Mouse (Mus musculus) granulocyte monocyte progenitor cell, adult 5-6 weeks (primary cell): ENCODE data around the gene Adamts16. TPM values are rescaled to one million over a fixed set of nuclear protein-coding genes. Genes with fewer than 3 reads are reported as not detected.

Experiments
- ATAC-seq: replicated peaks from 2 replicates; pipeline ENCODE4 v1.8.0; 2016; ENCODE audit warnings: mild to moderate bottlenecking, moderate TSS enrichment, inconsistent platforms; ENCODE audit not compliant: poor library complexity, severe bottlenecking
- total RNA-seq, 2 experiments: library from RNA; stranded (forward) in 1 of 2; stranded (reverse) in 1 of 2; fragments of 200-712, 200-1000 nt in 1 of 2; fragments of >200 nt in 1 of 2; fragmentation: Nextera tagmentation in 1 of 2; gene quantifications; 2 replicates each; pipeline ENCODE4 v1.2.3; 2014 to 2017

The Adamts16 gene
- total RNA-seq, 2 experiments from 2014 or later: not detected

DNA sequence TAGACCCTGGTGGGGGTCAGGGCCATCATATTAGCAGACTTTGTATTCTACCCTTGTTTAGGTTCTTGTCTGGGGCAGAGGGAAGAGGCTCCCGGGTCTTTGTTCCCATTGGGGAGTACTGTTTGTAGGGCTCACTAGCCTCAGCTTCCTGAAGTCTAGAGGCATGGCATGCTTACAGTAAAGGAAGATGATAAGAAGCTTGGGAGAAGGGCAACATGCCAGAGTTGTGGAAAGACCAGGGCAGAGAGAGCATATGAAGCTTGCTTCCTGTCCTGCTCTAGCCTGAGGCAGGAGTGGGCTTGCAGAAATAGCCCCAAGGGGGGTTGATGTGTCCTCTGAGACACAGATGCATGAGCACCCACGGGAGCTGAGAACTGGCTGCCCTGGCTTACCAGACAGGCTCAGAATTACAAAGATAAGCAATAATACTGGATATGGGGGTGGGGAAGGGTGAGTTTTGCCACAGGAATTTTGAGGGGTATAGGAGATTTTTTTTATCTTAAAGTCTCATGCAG, 117.4 kb downstream of the Adamts16 start:
- ATAC-seq: no peak

DNA sequence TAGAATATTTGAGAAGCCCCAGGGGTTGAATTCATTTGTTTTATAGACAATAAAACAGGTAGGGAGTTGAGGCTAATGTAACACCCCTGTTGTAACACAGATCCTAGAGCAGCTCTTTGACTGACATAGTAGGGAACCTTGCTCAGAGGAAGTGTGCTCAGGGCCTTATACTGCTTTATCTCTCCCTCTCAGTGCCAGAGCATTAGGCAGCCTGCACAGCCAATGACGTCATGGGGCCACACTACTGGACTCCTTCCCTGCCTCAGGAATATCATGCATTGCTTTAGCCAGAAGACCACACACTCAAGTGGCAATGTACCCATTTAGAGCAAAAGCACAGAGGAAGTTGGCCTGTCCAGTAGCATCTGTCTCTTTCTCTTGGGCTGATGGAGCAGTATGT, 121.6 kb downstream of the Adamts16 start:
- ATAC-seq: no peak

DNA sequence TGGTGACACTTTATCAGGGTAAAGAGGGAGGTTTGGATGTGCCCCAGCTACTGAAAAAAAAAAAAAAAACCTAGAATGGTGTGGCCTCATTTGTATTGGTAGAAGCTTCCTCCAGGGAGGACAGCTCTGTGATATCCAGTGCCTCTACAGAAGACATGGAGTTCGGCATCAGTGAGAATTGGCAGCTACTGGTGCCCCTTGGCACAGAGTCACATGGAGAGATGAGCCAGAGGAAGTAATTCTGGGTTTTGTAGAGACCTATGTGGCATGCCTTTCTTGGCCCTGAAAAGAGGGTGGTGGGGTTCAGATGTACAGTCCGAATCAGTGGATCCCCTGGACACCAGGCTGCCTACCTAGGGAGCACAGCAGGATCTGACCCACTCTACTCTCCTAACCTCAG, 122.8 kb downstream of the Adamts16 start:
- no peak for ATAC-seq

DNA sequence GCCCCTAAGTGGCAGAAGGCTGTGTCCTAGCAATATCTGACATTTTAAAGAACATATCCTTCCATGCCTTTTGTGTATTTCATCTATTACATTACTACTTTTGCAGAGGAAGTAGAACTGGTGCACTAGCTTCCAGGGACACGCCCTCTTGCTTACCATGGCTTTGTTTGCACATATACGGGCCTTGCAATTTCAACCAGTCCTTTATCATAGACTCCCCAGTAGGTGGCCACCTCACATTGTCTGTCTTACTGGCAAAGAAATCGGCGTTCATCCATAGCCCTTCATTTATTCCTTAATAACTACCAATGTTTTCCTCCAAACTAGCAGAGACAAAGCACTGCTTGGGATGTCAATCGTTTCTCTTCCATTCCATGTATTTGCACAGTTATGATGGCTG, 125.6 kb downstream of the Adamts16 start:
- ATAC-seq: no peak

DNA sequence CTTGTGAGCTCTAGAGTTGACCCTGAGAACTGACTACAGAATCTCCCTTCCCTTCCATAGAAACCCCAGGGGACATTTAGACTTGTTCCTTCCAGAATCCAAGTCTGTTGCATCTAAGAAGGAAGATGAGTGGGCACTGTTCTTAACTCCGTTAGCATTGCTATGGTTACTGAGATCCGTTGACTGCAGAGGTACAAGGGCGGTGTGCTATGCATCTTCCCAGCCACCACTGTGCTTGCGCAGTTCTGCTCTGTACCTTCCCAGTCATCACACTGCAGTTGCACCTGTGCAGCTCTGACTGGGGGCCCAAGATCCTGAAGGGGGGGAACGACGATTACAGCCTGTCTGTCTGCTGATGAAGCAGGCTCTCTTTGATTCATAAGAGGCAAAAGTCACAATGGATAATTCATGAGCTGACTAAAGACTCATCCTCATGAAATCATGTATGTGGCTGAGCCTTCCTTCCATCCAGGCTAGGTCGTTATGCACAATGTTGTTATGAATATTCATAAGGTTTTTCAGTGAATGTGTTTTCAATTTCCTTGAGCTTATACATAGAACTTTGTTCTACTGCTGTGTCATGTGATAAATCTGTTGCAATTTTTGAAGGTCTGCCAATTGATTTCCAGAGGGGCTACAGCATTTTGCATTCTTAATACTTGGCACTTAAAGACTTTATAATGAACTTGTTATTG, 127.4 kb downstream of the Adamts16 start:
- ATAC-seq: no peak

DNA sequence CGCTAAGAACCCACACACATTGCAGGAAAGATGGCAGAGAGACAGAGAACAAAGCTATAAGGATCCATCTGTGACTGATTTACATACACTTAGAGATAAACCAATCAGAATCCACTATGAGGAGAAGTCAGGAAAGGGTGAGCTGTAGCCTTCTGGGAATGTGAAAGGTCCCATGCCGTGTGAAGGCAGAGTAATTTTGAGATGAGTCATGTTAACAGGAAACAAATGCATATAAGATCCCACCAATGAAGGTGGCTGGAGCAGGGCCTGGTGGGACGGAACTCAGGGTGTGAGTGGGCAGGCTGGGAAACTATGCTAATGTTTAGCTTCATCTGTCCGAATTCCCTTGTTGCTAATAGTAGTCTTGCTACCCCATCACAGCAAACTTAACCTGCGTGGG, 128.3 kb downstream of the Adamts16 start:
- ATAC-seq: no peak

DNA sequence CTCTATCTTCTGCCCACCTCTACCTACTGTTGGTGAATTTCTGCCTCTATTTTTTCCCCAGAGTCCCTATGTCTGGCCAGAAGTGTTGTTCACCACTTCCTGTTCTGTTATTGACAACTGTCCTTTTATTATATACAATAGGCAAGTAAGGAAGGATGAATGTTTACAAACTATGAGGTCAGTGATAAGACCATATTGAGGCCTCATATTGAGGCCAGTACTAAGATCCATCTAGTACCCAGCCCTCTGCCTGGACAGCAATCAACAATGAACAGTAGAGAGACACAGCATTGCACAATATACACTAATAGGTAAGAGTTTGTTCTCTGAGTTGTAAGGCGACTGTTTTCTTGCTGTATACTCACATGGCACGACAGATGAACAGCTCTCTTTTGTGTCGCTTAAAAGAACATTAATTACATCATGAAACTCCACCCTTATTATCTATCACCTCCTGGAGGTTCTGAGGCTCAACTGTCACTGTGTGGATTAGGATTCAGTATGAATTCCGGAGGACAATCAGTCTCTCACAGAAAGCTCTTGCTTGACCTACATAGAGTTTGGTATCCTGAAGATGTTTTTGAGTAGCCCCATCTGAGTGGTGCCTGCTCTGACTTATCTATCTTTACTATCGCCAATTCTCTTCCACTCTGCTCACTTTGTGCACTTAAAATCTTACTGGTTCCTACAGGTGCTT, 134.3 kb downstream of the Adamts16 start:
- no peak for ATAC-seq

DNA sequence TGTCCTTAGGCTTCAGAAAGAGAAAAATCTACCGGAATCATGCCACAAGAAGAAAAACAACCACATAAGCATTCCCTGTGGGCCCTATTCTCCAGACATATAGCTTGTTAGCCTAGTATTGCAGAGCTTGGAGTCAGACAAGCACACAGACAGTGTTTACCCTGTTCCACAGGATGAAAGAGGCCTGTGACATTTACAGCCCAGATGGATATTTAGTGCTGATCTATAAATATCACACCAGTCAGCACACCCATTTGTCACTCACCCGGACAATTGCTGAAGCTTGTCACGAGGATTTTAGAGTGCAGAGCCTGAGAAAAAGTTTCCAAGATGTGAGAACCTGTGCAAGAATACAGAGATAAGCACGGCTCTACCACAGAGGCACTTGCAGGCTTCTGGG, 138.7 kb downstream of the Adamts16 start:
- no peak for ATAC-seq

DNA sequence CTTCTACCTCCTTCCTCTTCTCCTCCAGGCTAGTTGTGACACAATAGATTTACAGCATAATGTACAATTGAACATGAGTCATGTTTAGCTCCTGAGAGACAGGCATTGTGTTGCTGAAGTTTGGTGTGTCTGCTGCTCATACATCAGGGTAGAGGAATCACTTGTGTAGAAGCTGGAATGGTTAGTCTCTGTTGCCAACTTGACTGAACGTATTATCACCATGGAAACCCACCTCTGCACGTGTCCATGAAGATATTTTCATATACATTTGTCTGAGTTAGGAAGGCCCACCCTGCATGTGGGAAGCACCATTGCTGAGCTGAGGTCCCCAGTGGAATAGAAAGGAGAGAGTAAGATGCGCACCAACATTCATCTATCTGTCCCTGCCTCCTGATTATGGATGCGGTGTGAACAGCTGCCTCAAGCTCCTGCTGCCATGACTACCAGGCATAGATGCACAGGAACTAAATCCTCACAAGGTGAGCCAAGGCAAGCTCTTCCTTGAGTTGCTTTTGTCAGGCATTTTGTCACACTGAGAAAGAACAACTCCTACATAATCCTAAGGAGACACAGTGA, 142.7 kb downstream of the Adamts16 start:
- ATAC-seq: no peak

DNA sequence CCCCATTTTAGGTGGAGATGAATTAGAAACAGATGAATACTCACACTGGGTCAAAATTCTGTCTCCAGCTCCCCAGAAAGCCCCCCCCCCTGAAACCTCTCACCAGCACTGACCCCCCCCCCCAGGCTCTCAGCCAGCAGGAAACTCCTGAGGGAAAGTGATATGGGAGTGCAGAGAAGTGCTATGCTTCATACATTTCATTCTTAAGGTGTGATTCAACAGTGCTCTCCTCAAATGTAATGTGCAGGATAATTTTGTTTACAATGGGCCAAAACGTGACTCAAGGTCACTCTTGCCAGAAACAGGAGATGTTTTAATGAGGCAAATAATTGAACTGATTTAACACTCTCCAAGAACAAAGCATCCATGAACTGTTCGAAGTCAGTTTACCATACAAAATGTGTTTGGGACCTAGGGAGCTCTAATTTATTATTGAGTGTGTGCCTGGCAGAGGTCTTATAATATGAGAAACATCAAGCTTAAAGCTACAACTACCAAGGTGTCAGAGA, 152.1 kb downstream of the Adamts16 start:
- no peak for ATAC-seq

DNA sequence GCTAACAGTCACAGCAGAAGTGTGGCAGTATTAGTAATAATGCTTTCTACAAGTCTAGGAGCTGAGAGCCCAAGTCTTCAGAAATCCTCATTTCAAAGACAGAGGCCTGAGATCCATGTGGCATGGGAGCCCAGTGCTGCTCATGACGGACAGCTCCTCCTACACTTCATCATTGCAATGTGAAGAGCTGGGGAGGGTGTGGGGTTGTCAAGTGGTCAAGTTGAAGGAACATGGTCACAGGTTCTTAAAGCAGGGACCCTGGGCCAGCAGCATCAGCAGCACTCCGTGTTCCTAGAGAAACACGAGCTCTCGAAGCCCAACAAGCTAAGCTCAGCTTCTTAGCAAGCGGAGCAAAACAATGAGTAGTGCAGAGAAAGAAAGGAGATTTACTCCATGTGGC, 155.8 kb downstream of the Adamts16 start:
- ATAC-seq: no peak

DNA sequence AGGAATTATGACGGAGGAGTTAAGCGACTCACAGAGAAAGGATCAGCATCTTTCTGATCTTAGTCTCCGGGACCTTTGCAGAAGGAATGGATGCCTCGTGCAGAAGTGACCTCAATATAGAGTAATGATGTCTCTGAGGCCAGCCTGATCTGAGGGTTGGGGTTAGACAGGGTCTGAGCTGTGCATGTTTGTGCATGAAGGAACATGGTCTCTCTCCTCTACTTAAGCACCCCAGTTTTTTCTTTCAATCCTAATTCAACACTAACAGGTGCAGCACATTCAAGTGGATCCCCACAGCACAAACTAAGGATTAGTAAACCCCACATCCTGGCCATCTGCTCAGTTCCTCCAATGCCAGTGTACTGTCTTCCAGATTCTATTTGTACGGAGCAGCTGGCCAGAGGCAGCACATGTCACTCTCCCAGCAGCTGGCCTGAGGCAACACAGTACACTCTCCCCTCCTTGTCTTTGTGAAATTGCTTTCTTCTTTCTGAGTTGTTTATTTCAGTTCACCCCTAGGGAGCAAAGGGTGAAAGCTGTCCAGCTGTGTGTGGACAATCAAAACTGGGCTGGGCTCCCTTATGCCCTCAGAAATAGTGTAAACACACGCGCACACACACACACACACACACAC, 156.5 kb downstream of the Adamts16 start:
- no peak for ATAC-seq

DNA sequence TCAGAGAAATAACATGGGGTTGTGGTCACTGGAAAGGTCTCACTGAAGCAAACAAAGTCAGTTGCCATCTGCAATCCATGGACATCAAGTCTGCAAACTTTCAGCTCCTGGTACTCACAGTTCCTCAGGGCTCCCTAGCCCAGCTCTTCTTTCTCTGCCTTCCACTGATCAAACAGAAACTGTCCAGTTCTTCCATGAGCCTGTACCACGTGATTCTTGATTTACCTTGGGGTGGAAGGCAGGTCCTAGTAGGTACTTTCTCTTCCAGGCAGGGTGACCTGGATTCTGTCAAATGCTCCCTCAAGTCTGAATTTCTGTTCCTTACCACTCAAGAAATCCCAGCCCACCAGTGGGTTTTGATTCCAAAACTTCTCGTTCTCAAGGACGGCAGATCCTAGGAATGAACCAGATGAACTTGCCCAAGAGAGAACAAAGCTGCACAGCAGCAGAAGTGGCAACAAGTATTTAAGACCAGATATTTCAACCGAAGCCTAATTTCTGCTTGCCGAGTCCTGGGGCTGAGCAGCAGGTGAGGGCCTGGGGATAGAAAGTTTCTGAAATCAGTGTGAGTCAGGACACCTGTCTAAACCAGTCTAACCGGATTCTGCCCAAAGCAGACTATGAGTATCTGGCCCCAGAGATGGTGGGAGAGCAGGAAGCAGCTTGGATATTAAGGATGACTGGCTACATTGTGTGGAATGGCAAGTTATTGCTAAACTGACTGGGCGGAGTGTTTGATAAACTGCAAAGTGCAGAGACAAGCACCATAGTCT, 160.0 kb downstream of the Adamts16 start:
- ATAC-seq: no peak

DNA sequence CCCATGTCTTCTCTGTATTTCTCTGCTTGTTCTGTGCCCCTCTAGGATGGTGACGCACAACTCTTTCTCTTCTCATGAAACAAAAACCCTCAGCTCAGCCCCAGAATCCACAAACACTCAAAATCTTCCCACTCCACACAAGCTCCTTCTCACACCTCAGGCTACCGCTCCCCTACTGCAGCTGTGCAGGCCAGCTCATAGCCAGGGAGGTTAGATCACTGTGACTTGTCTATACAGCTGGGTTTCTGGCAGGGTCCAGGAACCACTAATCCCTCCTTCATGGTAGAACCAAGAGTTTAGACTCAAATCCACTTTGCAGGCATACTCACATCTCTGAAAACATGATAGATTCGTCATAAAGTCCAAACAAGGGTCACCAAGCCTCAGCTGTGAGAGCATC, 161.3 kb downstream of the Adamts16 start:
- no peak for ATAC-seq

Other genes starting within 250 kb of the Adamts16 start
- gene Ice1, start 204.2 kb downstream of the Adamts16 start, total RNA-seq (2014; fragmentation: Nextera tagmentation): 33.6 and 37.3 TPM in 2 replicates
- 24.9 TPM in 2 replicates for gene Ice1, start 204.2 kb downstream of the Adamts16 start, total RNA-seq (2017)